Mouse (Mus musculus): ENCODE data around the gene Hlcs.

DNA sequence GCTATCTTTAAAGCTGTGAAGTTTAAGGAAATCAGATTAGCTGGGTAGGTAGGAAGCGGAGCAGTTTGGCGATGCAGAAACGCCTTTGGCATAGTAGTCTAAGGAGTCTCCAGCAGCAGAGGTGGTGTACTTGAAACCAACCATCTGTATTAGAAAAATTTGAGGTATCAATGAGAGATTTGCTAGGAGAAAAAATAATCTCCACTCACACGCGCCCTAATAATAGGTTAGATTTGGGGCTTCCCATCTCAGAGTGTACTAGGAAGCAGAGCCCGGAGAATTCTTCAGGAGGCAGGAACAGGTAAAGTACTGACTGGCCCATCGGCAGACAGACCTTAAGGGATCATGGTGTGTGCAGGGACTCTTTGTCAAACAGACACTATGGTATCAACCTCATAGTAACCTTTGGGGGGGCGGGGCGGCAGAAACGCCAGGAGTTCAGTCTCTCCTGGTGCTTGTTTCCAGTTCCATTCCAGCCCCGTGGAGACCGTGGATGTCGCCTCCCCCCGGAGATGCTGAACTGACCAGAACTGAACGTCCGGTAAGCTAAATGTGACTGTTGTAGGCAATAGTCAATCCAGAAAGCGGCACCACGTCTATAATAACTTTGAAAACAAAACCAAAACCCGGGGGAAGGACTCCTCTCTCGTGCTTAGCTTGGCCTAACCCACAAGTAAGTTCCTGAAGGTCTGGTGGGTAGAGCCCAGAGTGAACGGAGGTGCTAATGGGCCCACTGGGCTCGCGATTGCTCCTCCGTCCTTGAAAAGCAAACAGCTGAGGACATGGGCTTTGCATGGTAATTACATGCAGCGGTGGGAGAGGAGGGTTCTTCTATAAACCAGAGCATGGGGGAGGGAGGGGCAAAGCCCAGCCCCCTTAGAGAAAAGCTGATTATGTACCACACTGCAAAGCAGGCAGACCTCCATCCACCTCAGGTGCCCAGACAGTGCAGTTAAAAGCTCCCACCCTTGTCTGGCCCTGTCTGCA is 15.8 kb upstream of the Hlcs start:
- no peak for TF ChIP-seq CTCF (IDR thresholded peaks at IDR 0.05)
- no peak for TF ChIP-seq EP300 (IDR thresholded peaks at IDR 0.05; ENCODE audit: insufficient read depth, low read depth, low read length)
- no peak for TF ChIP-seq POLR2A (IDR thresholded peaks at IDR 0.05; ENCODE audit: insufficient read depth, low read depth, low read length)

All from heart, adult 2 months (tissue).